Mouse (Mus musculus) hindbrain, embryonic 16.5 days (tissue): ENCODE measurements at regions not wholly inside any gene's neighbourhood (a gene's known extent, or its start where the extent isn't known, plus 50 kb on each side); places are given as distances from the start of the nearest gene placed in this dataset.
"Not testable (repeated sequence)": the region's sequence is repeated elsewhere in the genome, so short reads cannot be mapped to it uniquely, and the experiment has no call there.

Source experiments
- ATAC-seq: fragments of 200-750 bp; cut with Nextera tagmentation; 2 replicates; pipeline ENCODE4 v1.8.0; 2017; ENCODE audit warnings: moderate TSS enrichment, moderate library complexity
- H3K27ac ChIP-seq: fragments of 300-500 bp; sonication (generic); 2 replicates; pipeline ENCODE4 v1.5.1; 2014; ENCODE audit warnings: low read depth, mild to moderate bottlenecking, control low read depth, low read length, moderate library complexity
- H3K27me3 ChIP-seq: fragments of 300-500 bp; sonication (generic); replicated peaks from 2 replicates; pipeline ENCODE4 v1.6.1; 2014; ENCODE audit warnings: low read length; ENCODE audit not compliant: control insufficient read depth, insufficient read depth
- H3K36me3 ChIP-seq: fragments of 300-500 bp; sonication (generic); 2 replicates; pipeline ENCODE4 v1.6.1; 2014; ENCODE audit warnings: mild to moderate bottlenecking, low read length, moderate library complexity, mixed read lengths; ENCODE audit not compliant: control insufficient read depth, insufficient read depth
- H3K4me1 ChIP-seq: fragments of 300-500 bp; sonication (generic); 2 replicates; pipeline ENCODE4 v1.6.1; 2014; ENCODE audit warnings: low read depth, low read length; ENCODE audit not compliant: control insufficient read depth, insufficient read depth
- H3K4me2 ChIP-seq: fragments of 300-500 bp; sonication (generic); 2 replicates; pipeline ENCODE4 v1.6.1; 2014; ENCODE audit warnings: mild to moderate bottlenecking, low read length, control low read depth, moderate library complexity
- H3K4me3 ChIP-seq: fragments of 300-500 bp; sonication (generic); 2 replicates; pipeline ENCODE4 v1.5.1; 2014; ENCODE audit warnings: mild to moderate bottlenecking, low read length, control low read depth, moderate library complexity
- H3K9ac ChIP-seq: fragments of 300-500 bp; sonication (generic); 2 replicates; pipeline ENCODE4 v1.6.1; 2014; ENCODE audit warnings: low read depth, mild to moderate bottlenecking, control low read depth, low read length, moderate library complexity
- H3K9me3 ChIP-seq: fragments of 300-500 bp; sonication (generic); 2 replicates; pipeline ENCODE4 v1.6.1; 2014; ENCODE audit warnings: mild to moderate bottlenecking, low read length, moderate library complexity; ENCODE audit not compliant: control insufficient read depth
- WGBS: fragments of 180-500 bp; shearing (Covaris S2); extraction: QIAGEN DNeasy Blood & Tissue Kit; methylation state at CpG from one replicate; pipeline ENCODE4 v1.1.7; 2014; 5-methylcytosine and 5-hydroxymethylcytosine counted together

DNA sequence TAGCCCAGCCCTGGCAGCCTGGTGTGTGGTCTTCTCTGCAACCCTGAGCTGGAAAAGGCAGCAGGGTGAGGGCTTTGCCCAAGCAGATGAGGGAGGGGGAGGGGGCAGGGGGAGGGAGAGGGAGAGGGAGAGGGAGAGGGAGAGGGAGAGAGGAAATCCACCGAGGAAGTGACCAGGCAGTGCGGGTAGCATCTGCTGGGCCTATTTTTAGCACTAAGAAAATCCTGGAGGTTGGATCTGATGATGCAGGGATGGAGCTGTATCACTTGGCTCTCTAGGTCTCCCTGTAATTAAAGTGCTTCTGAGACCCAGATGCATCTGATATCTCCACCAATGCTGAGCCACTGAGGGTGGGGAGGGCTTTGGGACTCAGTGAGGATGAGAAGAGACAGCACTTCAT is 61.2 kb upstream of the Atxn1 start:
- Histone ChIP-seq H3K9ac (no peak overlapping the region), H3K4me2 (no peak overlapping the region), H3K27me3 (no peaks in the 10 kb centered on the region), H3K9me3 (no peaks in the 10 kb centered on the region), H3K4me3 (no peak overlapping the region), H3K27ac (no peak overlapping the region), H3K36me3 (no peaks in the 10 kb centered on the region), H3K4me1 (peaks cover 8% of the 10 kb centered on the region; the same call in 1 of the 2 replicates)
- WGBS = 21% methylated on average over 2 of the region's 2 CpGs
- no peak for ATAC-seq

DNA sequence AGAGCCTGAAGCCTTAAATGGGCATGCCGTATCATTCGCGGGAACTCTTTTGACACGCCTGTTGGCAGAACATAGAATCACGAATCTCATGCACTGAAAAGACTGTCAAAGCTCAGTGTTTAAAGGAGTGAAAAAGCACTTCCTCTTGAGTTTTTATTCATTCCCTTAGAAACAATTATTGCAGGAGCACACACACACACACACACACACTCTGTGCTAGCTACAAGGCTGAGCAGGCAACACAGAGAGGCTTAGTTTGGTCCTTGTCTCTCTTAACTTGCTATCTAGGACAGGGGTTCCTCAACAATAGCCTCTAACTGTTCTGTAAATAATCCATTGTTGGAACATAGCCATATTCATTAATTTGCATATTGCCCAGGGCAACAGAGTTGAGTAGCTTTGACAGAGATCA is 58.8 kb upstream of the Atxn1 start:
- Histone ChIP-seq H3K27me3 (no peaks in the 10 kb centered on the region), H3K4me1 (peaks cover 8% of the 10 kb centered on the region; the same call in 1 of the 2 replicates), H3K9me3 (no peaks in the 10 kb centered on the region), H3K9ac (no peak overlapping the region), H3K4me2 (no peak overlapping the region), H3K27ac (no peak overlapping the region), H3K36me3 (no peaks in the 10 kb centered on the region), H3K4me3 (no peak overlapping the region)
- 0 out of 2 replicates have a peak, but pooled peaks have one; percentile 28 for ATAC-seq
- WGBS = 27% methylated on average over 5 of the region's 5 CpGs

DNA sequence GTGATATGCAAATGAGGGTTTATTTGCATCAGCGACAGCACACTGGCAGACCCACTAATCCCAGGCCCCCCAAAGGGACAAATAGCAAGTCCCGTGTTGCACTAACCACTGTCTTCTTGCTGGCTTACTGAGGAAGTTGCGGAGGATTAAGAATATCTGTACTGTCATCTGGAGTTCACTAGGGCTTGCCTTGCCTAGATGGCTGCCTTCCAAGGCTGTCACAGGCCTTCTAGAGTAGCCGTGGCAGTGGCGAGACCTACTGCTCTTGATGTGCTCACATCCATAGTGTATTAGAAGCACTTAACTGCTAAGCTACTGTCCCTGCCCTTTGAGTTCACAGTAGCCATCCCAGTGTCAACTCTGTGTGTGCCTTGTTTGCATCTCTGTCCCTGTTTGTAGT is 58.4 kb upstream of the Atxn1 start:
- ATAC-seq = no peak
- 31% methylated on average over 5 of the region's 5 CpGs for WGBS
- H3K9ac ChIP-seq = no peak overlapping the region
- H3K27ac ChIP-seq = no peak overlapping the region
- H3K4me3 ChIP-seq = no peak overlapping the region
- H3K4me2 ChIP-seq = no peak overlapping the region
- H3K4me1 ChIP-seq = peaks cover 8% of the 10 kb centered on the region; the same call in 1 of the 2 replicates
- H3K9me3 ChIP-seq = no peaks in the 10 kb centered on the region
- H3K27me3 ChIP-seq = no peaks in the 10 kb centered on the region
- H3K36me3 ChIP-seq = no peaks in the 10 kb centered on the region

DNA sequence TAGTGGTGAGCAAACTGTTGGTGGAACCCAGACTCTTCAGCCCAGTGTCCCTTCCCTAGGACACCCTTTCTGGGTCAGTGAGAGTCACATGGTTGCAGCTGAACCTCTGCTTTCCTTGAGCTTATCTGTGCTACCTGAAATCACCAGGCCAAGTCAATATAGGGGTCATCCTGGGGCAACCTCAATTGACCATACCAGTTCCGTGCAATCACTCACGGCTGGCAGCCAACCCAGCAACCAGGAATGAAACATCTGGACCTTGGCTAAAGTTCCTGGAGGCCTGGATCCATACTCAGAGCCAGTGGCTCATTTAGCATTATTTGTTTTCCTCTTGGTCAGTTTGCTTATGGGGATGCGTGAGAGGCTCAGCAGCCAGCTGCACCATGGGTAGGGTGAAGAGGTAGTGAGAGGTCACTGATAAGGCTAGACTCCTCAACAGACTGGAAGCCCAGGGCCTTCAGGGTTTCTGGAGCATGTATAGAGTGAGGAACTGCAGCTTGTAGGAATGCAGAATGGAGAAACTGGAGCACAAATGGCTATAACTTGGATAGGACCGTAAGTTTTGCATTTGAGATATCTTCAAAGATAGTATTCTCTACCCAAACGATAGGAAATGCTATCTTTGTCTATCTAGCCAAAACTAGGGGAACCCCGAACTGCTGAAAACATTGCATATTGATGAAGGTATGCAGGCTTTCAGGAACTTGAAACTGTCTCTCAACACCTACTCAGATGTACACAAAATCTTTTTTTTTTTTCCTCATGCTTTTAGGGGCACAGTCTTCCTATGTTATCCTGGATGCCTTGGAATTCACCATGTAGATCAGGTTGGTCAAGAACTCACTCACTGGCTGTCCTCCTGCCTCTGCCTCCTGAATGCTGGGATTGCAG is 56.4 kb upstream of the Atxn1 start:
- H3K27me3 ChIP-seq = no peaks in the 10 kb centered on the region
- H3K4me2 ChIP-seq = no peak overlapping the region
- no peak overlapping the region for H3K9ac ChIP-seq
- no peak for ATAC-seq
- H3K36me3 ChIP-seq = no peaks in the 10 kb centered on the region
- H3K4me1 ChIP-seq = peaks cover 8% of the 10 kb centered on the region; the same call in 1 of the 2 replicates
- 90% methylated on average over 6 of the region's 6 CpGs for WGBS
- H3K27ac ChIP-seq = no peak overlapping the region
- no peaks in the 10 kb centered on the region for H3K9me3 ChIP-seq
- no peak overlapping the region for H3K4me3 ChIP-seq

DNA sequence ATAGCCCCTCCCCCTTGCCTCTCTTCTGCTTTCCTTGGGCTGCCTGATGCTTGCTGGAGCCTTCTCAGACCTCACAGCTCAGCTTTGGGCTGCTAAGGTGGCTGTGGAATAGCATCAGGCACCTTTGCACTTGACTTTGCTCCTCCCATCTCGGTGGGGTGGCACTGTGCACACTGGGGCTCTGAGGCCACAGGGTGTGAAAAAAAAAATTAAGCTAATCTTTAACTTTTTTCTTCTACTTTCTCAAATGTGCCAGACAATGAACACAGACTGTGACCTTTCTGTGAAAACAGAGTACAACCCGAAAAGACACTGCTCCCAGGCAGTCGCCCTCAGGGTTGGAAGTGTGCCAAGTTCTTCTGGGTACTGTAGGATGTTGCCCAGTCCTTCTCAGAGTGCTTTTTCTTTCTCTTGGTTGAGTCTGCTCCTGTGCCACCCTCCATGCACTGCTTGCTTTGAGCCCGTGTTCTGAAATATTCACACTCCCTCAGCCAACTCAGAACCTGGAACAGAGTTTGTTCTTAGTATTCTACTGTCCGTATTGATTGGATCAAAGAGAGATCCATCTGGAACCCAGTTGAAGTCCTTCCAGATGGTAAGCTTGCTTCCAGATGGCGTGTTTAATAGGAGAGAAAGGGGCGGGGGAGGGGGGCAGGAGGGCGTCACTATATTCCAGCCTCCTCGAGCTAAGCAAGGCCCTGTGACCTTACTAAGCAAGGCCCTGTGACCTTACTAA is 54.8 kb upstream of the Atxn1 start:
- H3K9ac ChIP-seq = no peak overlapping the region
- H3K4me1 ChIP-seq = peaks cover 8% of the 10 kb centered on the region; the same call in 1 of the 2 replicates
- no peak for ATAC-seq
- no peaks in the 10 kb centered on the region for H3K36me3 ChIP-seq
- no peak overlapping the region for H3K4me3 ChIP-seq
- no peak overlapping the region for H3K4me2 ChIP-seq
- H3K27me3 ChIP-seq = no peaks in the 10 kb centered on the region
- WGBS = 30% methylated on average over 9 of the region's 9 CpGs
- H3K27ac ChIP-seq = no peak overlapping the region
- no peaks in the 10 kb centered on the region for H3K9me3 ChIP-seq

DNA sequence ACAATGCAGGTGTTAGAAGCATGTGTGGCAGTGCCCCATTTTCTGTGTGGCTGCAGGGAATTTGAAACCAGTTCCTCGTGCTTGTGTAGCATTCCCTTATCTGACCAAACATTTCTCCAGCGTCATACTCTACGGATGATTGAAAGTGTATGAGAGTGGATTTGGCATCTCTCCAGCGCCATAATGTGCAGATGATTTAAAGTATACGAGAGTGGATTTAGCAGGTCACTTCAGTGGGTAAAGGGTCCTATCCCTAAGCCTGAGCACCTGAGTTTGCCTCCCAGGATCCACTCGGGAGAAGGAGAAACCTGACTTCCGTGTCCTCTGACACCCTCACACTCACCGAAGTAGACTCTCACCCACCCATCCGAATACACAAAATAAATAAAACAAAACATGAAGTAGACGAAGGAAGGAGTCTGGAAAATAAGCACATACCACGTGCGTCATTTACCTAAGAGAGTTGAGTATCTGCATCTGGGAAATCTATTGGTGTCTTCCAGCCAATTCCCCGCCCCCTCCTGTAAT is 54.2 kb upstream of the Atxn1 start:
- no peak overlapping the region for H3K4me2 ChIP-seq
- H3K36me3 ChIP-seq = no peaks in the 10 kb centered on the region
- H3K4me3 ChIP-seq = no peak overlapping the region
- no peak overlapping the region for H3K9ac ChIP-seq
- no peaks in the 10 kb centered on the region for H3K9me3 ChIP-seq
- H3K4me1 ChIP-seq = peaks cover 8% of the 10 kb centered on the region; the same call in 1 of the 2 replicates
- no peak overlapping the region for H3K27ac ChIP-seq
- ATAC-seq = no peak
- no peaks in the 10 kb centered on the region for H3K27me3 ChIP-seq
- WGBS = 68% methylated on average over 13 of the region's 13 CpGs

DNA sequence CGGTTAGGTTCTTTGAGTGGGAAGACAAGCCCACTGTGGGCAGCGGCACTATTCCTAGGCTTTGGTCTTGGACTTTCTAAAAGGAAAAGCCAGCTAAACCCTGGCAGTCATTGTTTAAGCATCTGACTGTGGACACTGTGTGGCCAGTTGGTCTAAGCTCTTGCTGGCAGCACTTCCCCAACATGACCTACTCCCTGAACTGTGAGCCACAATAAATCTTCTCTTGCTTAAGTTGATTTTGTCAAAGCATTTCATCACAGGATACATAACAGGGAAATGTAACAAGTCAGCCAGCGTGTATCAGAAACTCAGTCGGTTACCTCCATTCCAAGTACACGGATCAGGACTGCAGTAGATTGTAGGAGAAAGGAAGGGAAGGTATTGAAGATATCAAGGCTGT is 52.9 kb upstream of the Atxn1 start:
- ATAC-seq = no peak
- no peaks in the 10 kb centered on the region for H3K27me3 ChIP-seq
- H3K9me3 ChIP-seq = no peaks in the 10 kb centered on the region
- WGBS = 94% methylated on average over 5 of the region's 5 CpGs
- H3K4me1 ChIP-seq = peaks cover 5% of the 10 kb centered on the region; the same call in 1 of the 2 replicates
- H3K9ac ChIP-seq = no peak overlapping the region
- H3K36me3 ChIP-seq = no peaks in the 10 kb centered on the region
- no peak overlapping the region for H3K4me3 ChIP-seq
- H3K4me2 ChIP-seq = no peak overlapping the region
- H3K27ac ChIP-seq = no peak overlapping the region

DNA sequence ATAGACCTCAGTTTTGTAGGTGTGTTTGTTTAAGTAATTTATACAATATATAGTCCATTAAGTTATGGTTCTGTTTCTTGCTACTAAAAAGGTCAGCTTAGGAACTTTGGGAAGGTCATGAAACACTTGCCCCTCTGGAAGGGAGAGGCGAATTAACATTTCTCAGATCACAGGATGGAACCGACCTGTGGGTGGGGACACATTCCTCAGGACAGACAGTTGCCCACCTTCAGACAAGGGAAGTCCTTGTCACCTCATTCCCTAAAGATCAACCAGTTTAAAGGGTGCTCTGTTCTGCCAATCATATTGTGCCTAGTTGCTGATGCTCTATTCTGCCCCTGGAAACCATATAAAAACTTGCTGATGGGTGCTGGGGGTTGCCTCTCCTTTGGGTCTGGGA is 52.2 kb upstream of the Atxn1 start:
- 77% methylated on average over 2 of the region's 2 CpGs for WGBS
- not testable (repeated sequence) for H3K4me3 ChIP-seq, H3K4me2 ChIP-seq, H3K27me3 ChIP-seq, H3K36me3 ChIP-seq, H3K9ac ChIP-seq, H3K27ac ChIP-seq, H3K4me1 ChIP-seq, H3K9me3 ChIP-seq, ATAC-seq

DNA sequence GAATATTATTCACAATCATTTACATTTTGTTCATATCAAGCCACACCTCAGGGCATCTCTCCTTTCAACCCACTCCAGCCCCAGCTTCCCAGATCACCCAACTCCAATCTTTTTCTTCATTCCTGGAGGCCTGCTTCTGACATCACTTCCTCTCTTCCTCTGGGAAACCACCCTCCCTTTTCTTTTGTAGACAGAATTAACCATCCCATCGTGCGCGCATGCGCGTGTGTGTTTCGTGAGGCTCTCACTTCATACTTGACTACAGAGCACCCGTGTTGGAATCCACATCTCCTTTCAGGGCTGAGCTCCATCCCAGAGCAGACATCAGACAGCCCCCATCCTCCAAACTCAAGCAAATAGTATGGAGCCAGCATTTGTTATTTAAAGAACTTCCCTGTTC is 50.4 kb upstream of the Atxn1 start:
- H3K4me1 ChIP-seq = no peaks in the 10 kb centered on the region
- H3K9ac ChIP-seq = no peak overlapping the region
- H3K4me2 ChIP-seq = no peak overlapping the region
- no peak for ATAC-seq
- H3K9me3 ChIP-seq = no peaks in the 10 kb centered on the region
- H3K36me3 ChIP-seq = no peaks in the 10 kb centered on the region
- WGBS = 89% methylated on average over 7 of the region's 7 CpGs
- no peak overlapping the region for H3K4me3 ChIP-seq
- H3K27me3 ChIP-seq = no peaks in the 10 kb centered on the region
- H3K27ac ChIP-seq = no peak overlapping the region
